Mouse (Mus musculus): ENCODE measurements around the gene Lamp1.

GRCm38 (mm10) chr8:13175650-13176049 is 16.7 kb downstream of the Lamp1 start:
- TF ChIP-seq MYOD1 (IDR thresholded peaks at IDR 0.05; ENCODE audit: control insufficient read depth in 1 of 3, insufficient read length in 2 of 3, low read depth in 2 of 3) (no peak), POLR2A (IDR thresholded peaks at IDR 0.05; ENCODE audit: insufficient read length, low read depth) (no peak), MAX (IDR thresholded peaks at IDR 0.05; ENCODE audit: low read depth) (no peak), USF1 (IDR thresholded peaks at IDR 0.05; ENCODE audit: low read depth) (no peak), MYOG (IDR thresholded peaks at IDR 0.05; ENCODE audit: control insufficient read depth in 1 of 3, insufficient read depth in 1 of 3, insufficient read length in 2 of 3, low read depth in 2 of 3) (no peak)
